Mouse (Mus musculus) embryonic facial prominence, embryonic 11.5 days (tissue): Measurements from ENCODE around the gene Cdk5rap3. TPM values are rescaled to one million over a fixed set of nuclear protein-coding genes. Genes with fewer than 3 reads are reported as not detected.
A peak's percentile ranks its signal among the peaks of the same experiment; 100 is the strongest.

Experiments
- ATAC-seq: fragments of 200-750 bp; cut with Nextera tagmentation; replicated peaks from 2 replicates; pipeline ENCODE4 v1.8.0; 2017; ENCODE audit warnings: low read depth; ENCODE audit not compliant: insufficient number of reproducible peaks, low FRiP score, low TSS enrichment
- DNase-seq: peaks from one replicate; pipeline ENCODE4 v3.0.0-alpha.2; 2015; ENCODE audit warnings: low spot score
- H3K27ac ChIP-seq: fragments of 300-500 bp; sonication (generic); replicated peaks from 2 replicates; pipeline ENCODE4 v1.5.1; 2014; ENCODE audit warnings: mild to moderate bottlenecking, low read depth, low read length, control low read depth
- H3K27me3 ChIP-seq: fragments of 300-500 bp; sonication (generic); 2 replicates; pipeline ENCODE4 v1.6.1; 2014; ENCODE audit warnings: mild to moderate bottlenecking, low read length, moderate library complexity, mixed read lengths; ENCODE audit not compliant: control insufficient read depth, insufficient read depth
- H3K36me3 ChIP-seq: fragments of 300-500 bp; sonication (generic); replicated peaks from 2 replicates; pipeline ENCODE4 v1.6.1; 2014; ENCODE audit warnings: low read depth, mild to moderate bottlenecking, low read length, moderate library complexity, mixed read lengths; ENCODE audit not compliant: control insufficient read depth, insufficient read depth
- H3K4me1 ChIP-seq: fragments of 300-500 bp; sonication (generic); 2 replicates; pipeline ENCODE4 v1.6.1; 2014; ENCODE audit warnings: low read length, mixed read lengths; ENCODE audit not compliant: control insufficient read depth, insufficient read depth
- H3K4me2 ChIP-seq: fragments of 300-500 bp; sonication (generic); 2 replicates; pipeline ENCODE4 v1.6.1; 2014; ENCODE audit warnings: low read depth, mild to moderate bottlenecking, control low read depth, low read length, moderate library complexity
- H3K4me3 ChIP-seq: fragments of 300-500 bp; sonication (generic); 2 replicates; pipeline ENCODE4 v1.5.1; 2014; ENCODE audit warnings: low read depth, low read length, control low read depth
- H3K9ac ChIP-seq: fragments of 300-500 bp; sonication (generic); replicated peaks from 2 replicates; pipeline ENCODE4 v1.6.1; 2014; ENCODE audit warnings: mild to moderate bottlenecking, control low read depth, low read length
- H3K9me3 ChIP-seq: fragments of 300-500 bp; sonication (generic); replicated peaks from 2 replicates; pipeline ENCODE4 v1.6.1; 2016; ENCODE audit warnings: mild to moderate bottlenecking, low read length, inconsistent platforms, mixed read lengths; ENCODE audit not compliant: control insufficient read depth
- WGBS: fragments of 180-500 bp; shearing (Covaris S2); extraction: QIAGEN DNeasy Blood & Tissue Kit; methylation state at CpG from one replicate; pipeline ENCODE4 v1.1.7; 2014; 5-methylcytosine and 5-hydroxymethylcytosine counted together
- polyA plus RNA-seq: library from polyadenylated mRNA; unstranded; fragments of >200 nt; fragmentation: Nextera tagmentation; extraction: Ambion mirVana; gene quantifications from 2 replicates; pipeline ENCODE4 v1.2.1, GENCODE M21; 2014

Cdk5rap3 gene
- polyA plus RNA-seq, 1 experiment from 2014 or later = 76.0 TPM

DNA sequence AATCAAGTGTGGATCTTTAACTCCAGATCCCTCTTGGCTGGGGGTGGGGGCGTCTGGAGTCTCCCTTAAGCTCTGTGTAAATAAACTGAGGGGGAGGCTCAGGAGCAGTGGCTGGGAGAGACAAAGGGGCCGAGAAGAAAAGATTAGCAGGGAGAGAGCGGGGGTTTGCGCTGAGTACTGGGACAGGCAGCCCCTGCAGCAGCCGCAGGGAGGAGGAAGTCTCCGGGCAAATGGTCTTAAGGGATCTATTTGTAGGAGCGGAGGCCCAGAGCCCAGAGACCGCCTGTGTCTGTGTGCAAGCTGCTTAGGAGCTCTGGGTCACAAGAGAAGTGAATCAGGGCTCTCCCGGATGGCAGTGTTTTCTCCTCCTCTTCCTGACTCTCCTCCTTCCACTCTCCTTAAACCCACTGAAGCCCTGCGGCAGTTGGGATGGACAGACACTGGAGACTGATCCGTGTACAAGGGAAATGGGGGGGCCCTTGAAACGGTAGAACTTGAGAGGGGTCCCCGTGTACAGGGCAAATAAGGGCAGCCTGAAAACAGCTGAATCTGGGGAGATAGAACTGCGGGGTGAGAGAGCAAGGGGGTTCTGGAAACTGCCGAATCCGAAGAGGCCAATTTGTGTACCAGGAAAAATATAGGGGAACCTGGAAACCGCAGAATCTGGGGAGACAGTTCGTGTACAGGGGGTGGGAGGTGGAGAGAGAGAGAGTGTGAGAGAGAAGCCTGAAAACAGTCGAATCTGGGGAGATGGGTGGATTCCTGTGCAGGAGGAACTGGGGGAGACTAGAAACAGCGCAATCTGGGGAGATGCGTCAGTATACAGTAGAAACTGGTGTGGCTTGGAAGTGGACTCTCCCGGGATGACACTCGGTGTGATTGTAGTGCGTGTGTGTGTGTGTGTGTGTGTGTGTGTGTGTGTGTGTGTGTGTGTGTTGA lies 43.6 kb downstream of the Cdk5rap3 start:
- no peak overlapping the region for H3K4me3 ChIP-seq
- H3K4me2 ChIP-seq = peak overlapping the region; percentile 2
- no peaks in the 10 kb centered on the region for H3K36me3 ChIP-seq
- DNase-seq (peak; percentile 74), ATAC-seq (0 out of 2 replicates have a peak, but pooled peaks have one; percentile 17)
- H3K27me3 ChIP-seq = no peaks in the 10 kb centered on the region
- H3K9me3 ChIP-seq = no peaks in the 10 kb centered on the region
- WGBS = 2% methylated on average over 24 of the region's 24 CpGs
- H3K9ac ChIP-seq = peak overlapping the region; percentile 52
- H3K27ac ChIP-seq = peak overlapping the region; percentile 86
- peaks cover 22% of the 10 kb centered on the region for H3K4me1 ChIP-seq

GRCm38 (mm10) chr11:96867149-96867548 lies 49.1 kb downstream of the Cdk5rap3 start:
- no peak overlapping the region for H3K4me3 ChIP-seq
- H3K9ac ChIP-seq = no peak overlapping the region
- ATAC-seq = peak; percentile 66
- no peak overlapping the region for H3K27ac ChIP-seq
- DNase-seq = peak; percentile 85
- 14% methylated on average over 5 of the region's 5 CpGs for WGBS
- no peaks in the 10 kb centered on the region for H3K27me3 ChIP-seq
- H3K4me2 ChIP-seq = no peak overlapping the region
- no peaks in the 10 kb centered on the region for H3K9me3 ChIP-seq
- no peaks in the 10 kb centered on the region for H3K36me3 ChIP-seq
- H3K4me1 ChIP-seq = peaks cover 6% of the 10 kb centered on the region

DNA sequence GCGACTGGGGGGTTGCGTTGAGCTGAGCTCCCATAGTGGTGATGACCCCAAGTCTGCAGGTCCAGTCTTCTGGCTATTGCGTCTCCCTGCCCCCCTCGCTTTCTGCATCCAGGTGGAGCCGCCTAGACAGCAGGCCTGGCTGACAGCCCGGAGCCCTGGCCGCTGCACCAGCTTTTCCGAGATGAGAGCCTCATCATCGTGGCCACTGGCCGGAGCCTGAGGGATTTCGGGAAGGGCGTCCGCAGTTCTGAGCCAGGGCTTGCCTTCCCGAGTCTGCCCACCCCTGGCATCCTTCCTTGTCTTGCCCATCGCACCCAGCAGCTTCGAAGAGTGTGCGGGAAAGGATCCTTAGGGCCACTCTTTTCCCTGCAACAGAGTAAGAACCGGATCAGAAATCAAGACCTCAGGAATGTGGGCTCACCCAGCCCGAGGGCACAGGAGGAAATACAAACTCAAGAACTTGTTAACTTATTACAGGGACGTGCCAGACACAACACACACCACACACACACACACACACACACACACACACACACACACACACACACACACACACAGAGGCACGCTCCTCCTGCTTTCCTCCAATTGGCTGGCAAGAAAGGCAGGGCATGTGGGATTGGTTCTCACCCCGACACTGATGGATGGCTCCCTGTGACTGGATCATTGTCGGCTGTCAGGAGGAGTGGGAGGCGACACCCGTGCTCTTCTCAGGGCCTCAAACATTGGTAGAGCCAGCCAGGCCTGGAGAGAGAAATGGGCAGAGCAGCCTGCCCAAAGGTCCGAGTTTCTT lies 52.9 kb downstream of the Cdk5rap3 start:
- H3K4me1 ChIP-seq = peaks cover 6% of the 10 kb centered on the region
- 16% methylated on average over 26 of the region's 26 CpGs for WGBS
- no peaks in the 10 kb centered on the region for H3K9me3 ChIP-seq
- H3K4me2 ChIP-seq = peak overlapping the region; percentile 30
- ATAC-seq (peak; percentile 40; the same call in 1 of the 2 replicates), DNase-seq (peak; percentile 70)
- no peak overlapping the region; the same call in 1 of the 2 replicates for H3K9ac ChIP-seq
- no peaks in the 10 kb centered on the region for H3K36me3 ChIP-seq
- H3K4me3 ChIP-seq = no peak overlapping the region
- H3K27ac ChIP-seq = no peak overlapping the region
- no peaks in the 10 kb centered on the region for H3K27me3 ChIP-seq

GRCm38 (mm10) chr11:96862534-96862933 lies 53.8 kb downstream of the Cdk5rap3 start:
- H3K27ac ChIP-seq = no peak overlapping the region
- H3K27me3 ChIP-seq = no peaks in the 10 kb centered on the region
- no peaks in the 10 kb centered on the region for H3K9me3 ChIP-seq
- no peaks in the 10 kb centered on the region for H3K36me3 ChIP-seq
- H3K4me1 ChIP-seq = peaks cover 6% of the 10 kb centered on the region
- 0 out of 2 replicates have a peak overlapping the region, but pooled peaks have one; percentile 18 for H3K9ac ChIP-seq
- peak overlapping the region; percentile 83 for H3K4me2 ChIP-seq
- ATAC-seq (no peak), DNase-seq (no peak)
- no peak overlapping the region for H3K4me3 ChIP-seq
- WGBS = 68% methylated on average over 12 of the region's 12 CpGs

DNA sequence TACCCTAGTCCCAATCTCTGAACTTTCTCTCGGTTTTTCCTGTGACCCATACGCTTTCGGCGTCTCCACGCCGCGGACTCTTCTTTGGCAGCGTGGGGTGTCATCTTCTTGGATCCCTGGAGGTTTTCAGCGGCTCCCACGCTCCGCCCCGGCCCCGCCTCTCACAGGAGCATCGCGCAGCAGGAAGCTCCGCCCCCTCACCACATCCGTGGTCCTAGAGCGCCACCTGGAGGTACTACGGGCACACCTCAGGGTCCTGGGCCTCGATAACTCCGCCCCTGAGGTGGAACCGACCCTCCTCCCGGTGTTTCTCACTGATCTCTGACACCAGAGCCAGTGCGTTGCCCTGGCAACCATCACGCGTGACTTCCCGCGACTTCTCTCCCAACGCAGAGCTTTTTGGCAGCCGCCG lies 54.4 kb downstream of the Cdk5rap3 start:
- H3K27ac ChIP-seq = no peak overlapping the region
- DNase-seq (peak; percentile 97), ATAC-seq (peak; percentile 75)
- no peaks in the 10 kb centered on the region for H3K27me3 ChIP-seq
- H3K36me3 ChIP-seq = no peaks in the 10 kb centered on the region
- H3K4me2 ChIP-seq = peak overlapping the region; percentile 83
- WGBS = 0% methylated on average over 31 of the region's 31 CpGs
- H3K4me3 ChIP-seq = peak overlapping the region; percentile 32
- H3K9ac ChIP-seq = peak overlapping the region; percentile 44; the same call in 1 of the 2 replicates
- peaks cover 6% of the 10 kb centered on the region for H3K4me1 ChIP-seq
- no peaks in the 10 kb centered on the region for H3K9me3 ChIP-seq

- Histone ChIP-seq H3K9me3 (no peaks in the 10 kb centered on the region), H3K36me3 (no peaks in the 10 kb centered on the region), H3K4me2 (peak overlapping the region; percentile 83), H3K4me1 (peaks cover 6% of the 10 kb centered on the region), H3K27ac (no peak overlapping the region), H3K4me3 (peak overlapping the region; percentile 32), H3K9ac (peak overlapping the region; percentile 44; the same call in 1 of the 2 replicates), H3K27me3 (no peaks in the 10 kb centered on the region)
- DNase-seq = no peak
- 1% methylated on average over 20 of the region's 20 CpGs for WGBS
- no peak for ATAC-seq
Measured at GRCm38 (mm10) chr11:96861446-96861845, 54.9 kb downstream of the Cdk5rap3 start.

DNA sequence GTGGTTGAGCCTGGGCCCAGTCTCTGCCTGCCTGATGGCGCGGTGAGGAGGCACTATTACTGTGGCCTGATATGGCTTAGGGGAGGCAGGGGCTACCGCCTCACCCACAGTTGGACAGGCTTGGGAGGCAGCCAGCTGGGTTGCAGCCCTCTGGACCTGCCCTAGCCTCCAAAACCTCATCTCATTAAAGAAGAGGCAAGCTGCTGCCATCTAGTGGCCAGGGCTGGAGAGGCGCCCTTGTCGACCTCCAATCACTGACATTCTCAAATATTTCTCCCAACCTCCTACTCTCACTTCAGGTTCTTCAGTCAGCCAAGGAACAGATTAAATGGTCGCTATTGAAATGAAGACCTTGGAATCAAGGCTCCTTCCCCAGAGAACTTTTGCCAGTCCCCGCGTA lies 55.7 kb downstream of the Cdk5rap3 start:
- Histone ChIP-seq H3K4me1 (peaks cover 6% of the 10 kb centered on the region), H3K36me3 (no peaks in the 10 kb centered on the region), H3K4me2 (no peak overlapping the region), H3K27me3 (no peaks in the 10 kb centered on the region), H3K4me3 (no peak overlapping the region), H3K27ac (no peak overlapping the region), H3K9me3 (no peaks in the 10 kb centered on the region), H3K9ac (no peak overlapping the region)
- ATAC-seq (no peak), DNase-seq (peak; percentile 90)
- 5% methylated on average over 8 of the region's 8 CpGs for WGBS
